Mouse (Mus musculus) T-cell, adult 2 months (primary cell): Measurements from ENCODE around the gene Meox1.

Experiments used
- DNase-seq: peaks from one replicate; pipeline ENCODE4 v3.0.0; 2022; ENCODE audit warnings: low spot score

Meox1 gene

DNA sequence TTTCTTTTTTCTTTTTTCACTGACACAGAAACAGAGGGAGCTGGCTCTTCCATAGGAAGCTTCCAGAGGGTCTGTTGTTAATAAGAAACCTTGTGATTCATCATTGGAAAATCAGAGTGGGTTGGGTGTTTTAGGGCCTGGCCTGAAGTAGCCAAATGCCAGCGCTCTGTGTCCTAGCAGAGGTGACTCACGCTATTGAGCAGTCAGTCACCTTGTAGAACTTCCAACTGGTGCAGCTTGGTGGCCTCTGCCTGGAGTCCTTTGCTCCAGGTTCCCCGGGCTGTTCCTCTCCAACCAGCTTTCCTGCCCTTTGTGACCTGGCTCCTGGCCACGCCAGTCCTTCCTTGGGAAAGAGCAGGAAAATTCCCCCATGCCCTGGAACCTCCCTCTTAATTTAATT is 44.9 kb downstream of the Meox1 start:
- no peak for DNase-seq

DNA sequence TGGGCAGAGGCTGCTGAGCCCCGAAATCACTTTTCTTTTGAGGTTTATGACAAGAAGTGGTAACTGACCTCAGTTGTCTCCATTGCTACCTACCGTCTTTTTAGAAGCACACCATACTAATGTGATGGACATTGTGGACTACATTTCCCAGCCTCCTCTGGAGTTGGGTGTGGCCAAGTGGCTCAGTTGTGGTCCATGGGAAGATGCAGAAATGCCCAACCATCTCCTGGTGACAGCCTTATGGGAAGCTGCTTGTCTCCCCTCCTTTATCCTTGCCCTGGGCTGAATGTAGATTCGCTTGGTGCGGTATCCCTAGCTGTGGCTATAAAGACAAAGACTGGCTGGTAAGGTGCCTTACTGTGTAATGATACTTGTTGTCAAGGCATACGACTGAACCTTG is 46.7 kb downstream of the Meox1 start:
- no peak for DNase-seq

GRCm38 (mm10) chr11:101842773-101843163 is 51.4 kb downstream of the Meox1 start:
- no peak for DNase-seq

- no peak for DNase-seq
Measured at GRCm38 (mm10) chr11:101841998-101842772, 52.0 kb downstream of the Meox1 start.

DNA sequence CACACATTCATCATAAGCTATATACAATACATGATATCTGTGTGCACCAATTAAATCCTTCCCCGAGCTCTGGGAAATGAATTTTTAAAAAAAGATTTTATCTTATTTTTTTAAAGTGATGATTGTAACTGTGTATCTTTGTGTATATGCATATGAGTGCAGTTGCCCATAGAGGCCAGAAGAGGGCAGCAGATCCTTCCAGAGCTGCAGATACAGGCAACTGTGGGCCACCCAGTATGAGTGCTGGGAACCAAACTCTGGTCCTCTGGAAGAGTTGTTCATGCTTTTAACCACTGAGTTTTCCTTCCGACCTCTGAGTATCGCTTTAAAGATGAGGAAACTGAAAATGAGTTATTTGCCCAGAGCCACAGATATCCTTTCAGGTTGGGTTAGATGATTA is 53.8 kb downstream of the Meox1 start:
- no peak for DNase-seq

GRCm38 (mm10) chr11:101839426-101839825 is 54.7 kb downstream of the Meox1 start:
- no peak for DNase-seq

DNA sequence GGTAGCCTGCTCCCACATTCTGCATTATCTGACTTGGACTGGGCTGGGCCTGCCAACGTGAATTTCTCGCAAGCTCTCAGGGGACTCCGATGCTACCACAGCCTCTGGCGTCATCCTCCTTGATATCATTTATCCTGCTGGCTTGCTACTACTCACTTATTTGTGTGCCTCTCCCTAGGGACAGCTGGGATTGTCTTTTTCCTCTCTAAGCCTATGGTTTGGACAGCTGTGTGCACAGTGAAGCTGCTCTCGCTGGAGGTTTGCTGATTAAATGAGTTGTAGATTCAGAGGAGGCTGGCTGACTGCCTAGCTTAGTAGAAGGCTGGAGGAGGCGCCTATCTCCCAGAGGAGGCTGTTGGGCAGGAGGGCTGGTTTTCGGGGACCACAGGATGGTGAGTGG is 62.2 kb downstream of the Meox1 start:
- DNase-seq, result no peak

GRCm38 (mm10) chr11:101830616-101831015 is 63.6 kb downstream of the Meox1 start:
- no peak for DNase-seq

GRCm38 (mm10) chr11:101830112-101830511 is 64.1 kb downstream of the Meox1 start:
- no peak for DNase-seq

- DNase-seq, result no peak
Measured at GRCm38 (mm10) chr11:101828718-101829117, 65.5 kb downstream of the Meox1 start.
